Mouse (Mus musculus) midbrain, embryonic 11.5 days (tissue): ENCODE results near the gene Pdcd1lg2. TPM values are rescaled to one million over a fixed set of nuclear protein-coding genes. Genes with fewer than 3 reads are reported as not detected.

Experiments
- ATAC-seq: fragments of 200-750 bp; cut with Nextera tagmentation; 2 replicates; pipeline ENCODE4 v1.8.0; 2017; ENCODE audit warnings: moderate TSS enrichment, moderate library complexity; ENCODE audit not compliant: low FRiP score
- DNase-seq: peaks from one replicate; pipeline ENCODE4 v3.0.0; 2015; ENCODE audit warnings: low spot score; ENCODE audit errors: missing footprints
- H3K27ac ChIP-seq: fragments of 300-500 bp; sonication (generic); 2 replicates; pipeline ENCODE4 v1.5.1; 2014; ENCODE audit warnings: low read depth, low read length
- H3K27me3 ChIP-seq: fragments of 300-500 bp; sonication (generic); 2 replicates; pipeline ENCODE4 v1.6.1; 2014; ENCODE audit warnings: mild to moderate bottlenecking, low read length, moderate library complexity, mixed read lengths; ENCODE audit not compliant: control insufficient read depth, insufficient read depth
- H3K36me3 ChIP-seq: fragments of 300-500 bp; sonication (generic); 2 replicates; pipeline ENCODE4 v1.6.1; 2014; ENCODE audit warnings: mild to moderate bottlenecking, low read length, moderate library complexity, mixed read lengths; ENCODE audit not compliant: control insufficient read depth, insufficient read depth
- H3K4me1 ChIP-seq: fragments of 300-500 bp; sonication (generic); 2 replicates; pipeline ENCODE4 v1.6.1; 2014; ENCODE audit warnings: low read length; ENCODE audit not compliant: control insufficient read depth, insufficient read depth
- H3K4me2 ChIP-seq: fragments of 300-500 bp; sonication (generic); 2 replicates; pipeline ENCODE4 v1.6.1; 2014; ENCODE audit warnings: mild to moderate bottlenecking, moderate library complexity
- H3K4me3 ChIP-seq: fragments of 300-500 bp; sonication (generic); 2 replicates; pipeline ENCODE4 v1.5.1; 2014; ENCODE audit warnings: low read depth, low read length
- H3K9ac ChIP-seq: fragments of 300-500 bp; sonication (generic); 2 replicates; pipeline ENCODE4 v1.6.1; 2014; ENCODE audit warnings: low read length
- H3K9me3 ChIP-seq: fragments of 300-500 bp; sonication (generic); 2 replicates; pipeline ENCODE4 v1.6.1; 2016; ENCODE audit warnings: low read length; ENCODE audit not compliant: control insufficient read depth
- WGBS: fragments of 180-500 bp; shearing (Covaris S2); extraction: QIAGEN DNeasy Blood & Tissue Kit; methylation state at CpG from one replicate; pipeline ENCODE4 v1.1.7; 2014; 5-methylcytosine and 5-hydroxymethylcytosine counted together
- polyA plus RNA-seq: library from polyadenylated mRNA; unstranded; fragments of >200 nt; fragmentation: Nextera tagmentation; extraction: Ambion mirVana; gene quantifications from 2 replicates; pipeline ENCODE4 v1.2.1, GENCODE M21; 2014

The Pdcd1lg2 gene
- polyA plus RNA-seq: not detected in 2 replicates

- 88% methylated on average over 4 of the region's 4 CpGs for WGBS
- H3K9ac ChIP-seq: no peak within 1 kb of the TSS
- H3K4me2 ChIP-seq: no peak within 1 kb of the TSS
- ATAC-seq (no peak), DNase-seq (no peak)
- H3K4me3 ChIP-seq: no peak within 1 kb of the TSS
- no peaks in the 10 kb centered on the region for H3K9me3 ChIP-seq
- no peaks in the 10 kb centered on the region for H3K36me3 ChIP-seq
- H3K27me3 ChIP-seq: no peaks in the 10 kb centered on the region
- no peak within 1 kb of the TSS for H3K27ac ChIP-seq
- no peaks in the 10 kb centered on the region for H3K4me1 ChIP-seq
Measured at GRCm38 (mm10) chr19:29410619-29411018, at the start of gene Pdcd1lg2. Pdcd1lg2 (plus strand) TSS chr19:29410919.

GRCm38 (mm10) chr19:29361468-29362130, 49.1 kb upstream of the Pdcd1lg2 start:
- DNase-seq: peak; percentile 96
- peak; percentile 100 for ATAC-seq
- H3K9me3 ChIP-seq: no peaks in the 10 kb centered on the region
- H3K4me2 ChIP-seq: peak overlapping the region; percentile 78
- no peaks in the 10 kb centered on the region; the same call in 1 of the 2 replicates for H3K27me3 ChIP-seq
- no peak overlapping the region for H3K27ac ChIP-seq
- H3K4me1 ChIP-seq: peaks cover 6% of the 10 kb centered on the region; the same call in 1 of the 2 replicates
- no peaks in the 10 kb centered on the region for H3K36me3 ChIP-seq
- H3K9ac ChIP-seq: peak overlapping the region; percentile 77
- H3K4me3 ChIP-seq: peak overlapping the region; percentile 59
- WGBS: 2% methylated on average over 33 of the region's 33 CpGs

GRCm38 (mm10) chr19:29362173-29362930, 48.4 kb upstream of the Pdcd1lg2 start:
- Histone ChIP-seq H3K4me1 (peaks cover 6% of the 10 kb centered on the region; the same call in 1 of the 2 replicates), H3K9ac (peak overlapping the region; percentile 57), H3K27me3 (no peaks in the 10 kb centered on the region; the same call in 1 of the 2 replicates), H3K36me3 (no peaks in the 10 kb centered on the region), H3K4me2 (peak overlapping the region; percentile 78), H3K4me3 (peak overlapping the region; percentile 59), H3K9me3 (no peaks in the 10 kb centered on the region), H3K27ac (no peak overlapping the region)
- ATAC-seq (no peak), DNase-seq (no peak)
- 48% methylated on average over 13 of the region's 13 CpGs for WGBS

GRCm38 (mm10) chr19:29363557-29363956, 47.2 kb upstream of the Pdcd1lg2 start:
- Histone ChIP-seq H3K27me3 (no peaks in the 10 kb centered on the region; the same call in 1 of the 2 replicates), H3K4me3 (no peak overlapping the region), H3K4me1 (peaks cover 6% of the 10 kb centered on the region; the same call in 1 of the 2 replicates), H3K27ac (no peak overlapping the region), H3K9ac (no peak overlapping the region), H3K9me3 (no peaks in the 10 kb centered on the region), H3K36me3 (no peaks in the 10 kb centered on the region), H3K4me2 (no peak overlapping the region)
- DNase-seq: peak; percentile 53
- no peak for ATAC-seq
- WGBS: 89% methylated on average over 7 of the region's 7 CpGs

GRCm38 (mm10) chr19:29364076-29364475, 46.6 kb upstream of the Pdcd1lg2 start:
- ATAC-seq (no peak), DNase-seq (peak; percentile 60)
- H3K9ac ChIP-seq: no peak overlapping the region
- no peak overlapping the region for H3K27ac ChIP-seq
- H3K36me3 ChIP-seq: no peaks in the 10 kb centered on the region
- no peak overlapping the region for H3K4me3 ChIP-seq
- 77% methylated on average over 5 of the region's 5 CpGs for WGBS
- H3K4me1 ChIP-seq: peaks cover 6% of the 10 kb centered on the region; the same call in 1 of the 2 replicates
- no peaks in the 10 kb centered on the region for H3K9me3 ChIP-seq
- no peaks in the 10 kb centered on the region; the same call in 1 of the 2 replicates for H3K27me3 ChIP-seq
- H3K4me2 ChIP-seq: no peak overlapping the region

GRCm38 (mm10) chr19:29365105-29365504, 45.6 kb upstream of the Pdcd1lg2 start:
- no peak overlapping the region for H3K9ac ChIP-seq
- ATAC-seq: no peak
- H3K27ac ChIP-seq: no peak overlapping the region
- peak; percentile 51 for DNase-seq
- 12% methylated on average over 3 of the region's 3 CpGs for WGBS
- no peaks in the 10 kb centered on the region; the same call in 1 of the 2 replicates for H3K27me3 ChIP-seq
- H3K4me3 ChIP-seq: no peak overlapping the region
- H3K4me2 ChIP-seq: no peak overlapping the region
- peaks cover 6% of the 10 kb centered on the region; the same call in 1 of the 2 replicates for H3K4me1 ChIP-seq
- H3K36me3 ChIP-seq: no peaks in the 10 kb centered on the region
- H3K9me3 ChIP-seq: no peaks in the 10 kb centered on the region

GRCm38 (mm10) chr19:29366226-29366968, 44.3 kb upstream of the Pdcd1lg2 start:
- DNase-seq (peak; percentile 81), ATAC-seq (no peak)
- Histone ChIP-seq H3K4me2 (peak overlapping the region; percentile 49), H3K27me3 (no peaks in the 10 kb centered on the region; the same call in 1 of the 2 replicates), H3K4me3 (peak overlapping the region; percentile 32), H3K27ac (no peak overlapping the region), H3K4me1 (peaks cover 4% of the 10 kb centered on the region; the same call in 1 of the 2 replicates), H3K36me3 (no peaks in the 10 kb centered on the region), H3K9ac (no peak overlapping the region), H3K9me3 (no peaks in the 10 kb centered on the region)
- WGBS: 57% methylated on average over 20 of the region's 20 CpGs

GRCm38 (mm10) chr19:29366969-29367622, 43.6 kb upstream of the Pdcd1lg2 start, which contains the start of the genes Plgrkt and Cd274:
Plgrkt (minus strand) TSS chr19:29367390.
Cd274 (plus strand) TSS chr19:29367455.
- no peak for ATAC-seq
- Histone ChIP-seq H3K9me3 (no peaks in the 10 kb centered on the region), H3K9ac (peak within 1 kb of the TSS; percentile 4; the same call in 1 of the 2 replicates), H3K27me3 (no peaks in the 10 kb centered on the region; the same call in 1 of the 2 replicates), H3K36me3 (no peaks in the 10 kb centered on the region), H3K4me1 (peaks cover 3% of the 10 kb centered on the region; the same call in 1 of the 2 replicates), H3K4me3 (peak within 1 kb of the TSS; percentile 32), H3K4me2 (peak within 1 kb of the TSS; percentile 49), H3K27ac (no peak within 1 kb of the TSS)
- peak; percentile 88 for DNase-seq
- 6% methylated on average over 26 of the region's 26 CpGs for WGBS
